Mouse (Mus musculus): ENCODE measurements around the gene Spo11.

Gene Spo11

GRCm38 (mm10) chr2:173003737-173004136, 26.2 kb downstream of the Spo11 start:
- DNase-seq (ENCODE audit: low read depth, low spot score) = no peak

- peak; percentile 43 for DNase-seq (ENCODE audit: low read depth, low spot score)
Measured at GRCm38 (mm10) chr2:173010220-173010717, 32.8 kb downstream of the Spo11 start.

GRCm38 (mm10) chr2:173011440-173011839, 33.9 kb downstream of the Spo11 start:
- no peak for DNase-seq (ENCODE audit: low read depth, low spot score)

GRCm38 (mm10) chr2:173014741-173015287, 37.3 kb downstream of the Spo11 start:
- no peak for DNase-seq (ENCODE audit: low read depth, low spot score)

GRCm38 (mm10) chr2:173017940-173018339, 40.4 kb downstream of the Spo11 start:
- no peak for DNase-seq (ENCODE audit: low read depth, low spot score)

GRCm38 (mm10) chr2:173018618-173019017, 41.1 kb downstream of the Spo11 start:
- no peak for DNase-seq (ENCODE audit: low read depth, low spot score)

GRCm38 (mm10) chr2:173019322-173019721, 41.8 kb downstream of the Spo11 start:
- DNase-seq (ENCODE audit: low read depth, low spot score) = no peak

- peak; percentile 95 for DNase-seq (ENCODE audit: low read depth, low spot score)
Measured at GRCm38 (mm10) chr2:173019790-173020189, 42.3 kb downstream of the Spo11 start.

- DNase-seq (ENCODE audit: low read depth, low spot score) = no peak
Measured at GRCm38 (mm10) chr2:173020430-173020829, 42.9 kb downstream of the Spo11 start, which contains the start of gene Rbm38. Gene Rbm38, plus strand, starts transcription at chr2:173020498.

GRCm38 (mm10) chr2:173021633-173022055, 44.1 kb downstream of the Spo11 start:
- DNase-seq (ENCODE audit: low read depth, low spot score) = peak; percentile 97

GRCm38 (mm10) chr2:173022056-173022681, 44.7 kb downstream of the Spo11 start:
- DNase-seq (ENCODE audit: low read depth, low spot score) = peak; percentile 70

GRCm38 (mm10) chr2:173022813-173023212, 45.3 kb downstream of the Spo11 start:
- DNase-seq (ENCODE audit: low read depth, low spot score) = no peak

GRCm38 (mm10) chr2:173023371-173023851, 45.9 kb downstream of the Spo11 start:
- no peak for DNase-seq (ENCODE audit: low read depth, low spot score)

GRCm38 (mm10) chr2:173023966-173024365, 46.5 kb downstream of the Spo11 start:
- DNase-seq (ENCODE audit: low read depth, low spot score) = no peak

- DNase-seq (ENCODE audit: low read depth, low spot score) = no peak
Measured at GRCm38 (mm10) chr2:173024392-173024791, 46.9 kb downstream of the Spo11 start.

- DNase-seq (ENCODE audit: low read depth, low spot score) = no peak
Measured at GRCm38 (mm10) chr2:173024938-173025337, 47.4 kb downstream of the Spo11 start.

GRCm38 (mm10) chr2:173026286-173026685, 48.8 kb downstream of the Spo11 start:
- DNase-seq (ENCODE audit: low read depth, low spot score) = no peak

- no peak for DNase-seq (ENCODE audit: low read depth, low spot score)
Measured at GRCm38 (mm10) chr2:173026688-173027131, 49.2 kb downstream of the Spo11 start.

- DNase-seq (ENCODE audit: low read depth, low spot score) = no peak
Measured at GRCm38 (mm10) chr2:173027169-173027823, 49.8 kb downstream of the Spo11 start.

- DNase-seq (ENCODE audit: low read depth, low spot score) = no peak
Measured at GRCm38 (mm10) chr2:173027824-173028495, 50.5 kb downstream of the Spo11 start.

GRCm38 (mm10) chr2:173028508-173029031, 51.1 kb downstream of the Spo11 start:
- DNase-seq (ENCODE audit: low read depth, low spot score) = no peak

Data from ZHBTc4 (cell line).